Mouse (Mus musculus) thymus, postnatal 10 days (tissue): ENCODE results near the gene Etl4.

Experiments used
- DNase-seq, 2 experiments: peaks; one replicate each; pipeline ENCODE4 v3.0.0; 2021; ENCODE audit warnings: low spot score in 2 of 2

Gene Etl4

DNA sequence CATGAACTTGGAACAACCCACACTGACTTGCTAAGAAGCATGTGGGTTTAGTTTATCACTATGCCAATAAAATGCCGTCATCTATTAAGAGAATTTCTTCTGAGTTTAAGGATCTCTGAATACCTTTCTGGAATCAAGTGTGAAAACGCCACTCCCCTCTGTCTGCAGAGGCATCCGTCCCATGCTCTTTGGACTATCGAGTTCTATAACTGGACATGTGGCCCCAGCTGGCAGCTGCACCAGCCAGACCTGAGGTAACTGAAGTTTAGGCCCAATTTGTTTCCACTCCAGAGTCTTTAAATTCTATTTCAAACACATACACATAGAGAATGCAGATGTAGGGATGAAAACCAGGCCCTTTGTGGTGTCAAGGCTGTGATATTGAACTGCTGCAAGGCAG lies 795.5 kb downstream of the Etl4 start:
- no peak for DNase-seq

DNA sequence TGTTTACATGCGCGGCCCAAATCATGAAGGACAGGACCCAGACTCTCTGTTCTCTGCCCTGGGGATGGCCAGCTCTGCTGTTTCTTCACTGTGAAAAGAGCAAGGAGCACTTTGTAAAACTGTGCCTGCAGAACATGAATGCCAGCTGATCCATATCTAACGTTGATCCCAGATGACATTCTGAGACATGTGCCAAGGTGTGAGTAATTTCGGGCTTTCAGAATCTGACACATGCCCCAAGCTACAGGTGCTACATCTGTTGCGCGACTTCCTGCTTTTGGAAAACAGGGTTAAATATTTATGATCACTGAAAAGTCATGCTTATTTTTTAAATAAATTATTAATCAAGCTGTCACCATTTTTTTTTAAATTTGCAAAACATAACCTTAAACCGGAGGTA lies 801.0 kb downstream of the Etl4 start:
- no peak for DNase-seq

DNA sequence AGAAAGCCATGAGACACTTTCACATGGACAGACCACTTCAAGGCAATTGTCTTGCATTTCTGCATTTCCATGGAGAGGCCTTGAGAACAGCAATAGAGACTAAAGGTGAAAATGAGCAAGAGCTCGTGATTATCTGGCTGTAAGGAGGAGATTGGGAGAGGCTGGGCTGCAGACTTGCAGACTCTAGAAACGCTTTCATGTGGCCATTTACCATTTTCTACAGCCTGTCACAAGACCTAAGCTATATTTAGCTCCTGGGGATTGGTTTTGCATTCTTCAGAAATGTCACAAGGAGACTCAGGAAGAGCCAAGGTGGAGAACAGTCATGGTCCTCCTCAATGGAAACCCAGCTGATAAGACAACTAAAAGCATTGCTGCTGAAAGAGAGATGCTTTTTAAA lies 801.4 kb downstream of the Etl4 start:
- no peak for DNase-seq

DNA sequence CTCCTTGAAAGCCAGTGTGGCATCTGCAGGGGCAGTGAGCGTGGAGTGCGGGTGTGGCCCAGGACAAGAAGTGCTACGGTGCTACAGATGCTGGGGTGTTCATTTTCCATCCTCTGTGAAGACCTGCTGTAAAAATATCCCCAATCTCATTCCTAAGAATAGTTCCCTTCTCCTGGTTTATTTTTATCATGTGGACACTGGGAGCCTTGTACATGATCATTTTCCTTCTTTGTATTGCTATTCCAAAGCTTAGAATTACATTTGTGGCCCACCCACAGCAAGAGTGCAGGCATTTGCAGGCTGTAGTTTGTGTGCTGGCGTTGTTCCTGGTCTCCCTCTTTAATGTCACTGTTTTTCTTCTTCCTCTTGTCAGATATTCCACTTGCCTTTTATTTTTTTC lies 809.5 kb downstream of the Etl4 start:
- DNase-seq, result no peak

DNA sequence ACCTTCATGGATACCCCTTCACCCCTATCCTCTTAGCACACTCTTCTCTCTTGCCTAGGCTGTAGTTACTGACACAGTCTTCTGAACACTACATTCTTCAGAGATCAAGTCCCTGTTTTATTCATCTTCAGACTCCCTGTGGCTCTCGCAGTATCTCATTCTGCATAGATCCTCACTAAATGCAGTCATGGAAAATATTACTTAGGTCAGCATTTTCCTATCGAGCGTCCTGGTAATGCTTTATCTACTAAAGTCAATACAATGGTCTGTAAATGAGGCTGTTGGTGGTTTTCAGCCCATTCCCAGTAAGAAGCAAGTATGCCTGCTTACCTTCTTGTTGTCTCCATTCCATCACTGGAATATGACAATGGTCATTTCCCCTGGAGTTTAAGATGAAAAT lies 811.5 kb downstream of the Etl4 start:
- no peak for DNase-seq

DNA sequence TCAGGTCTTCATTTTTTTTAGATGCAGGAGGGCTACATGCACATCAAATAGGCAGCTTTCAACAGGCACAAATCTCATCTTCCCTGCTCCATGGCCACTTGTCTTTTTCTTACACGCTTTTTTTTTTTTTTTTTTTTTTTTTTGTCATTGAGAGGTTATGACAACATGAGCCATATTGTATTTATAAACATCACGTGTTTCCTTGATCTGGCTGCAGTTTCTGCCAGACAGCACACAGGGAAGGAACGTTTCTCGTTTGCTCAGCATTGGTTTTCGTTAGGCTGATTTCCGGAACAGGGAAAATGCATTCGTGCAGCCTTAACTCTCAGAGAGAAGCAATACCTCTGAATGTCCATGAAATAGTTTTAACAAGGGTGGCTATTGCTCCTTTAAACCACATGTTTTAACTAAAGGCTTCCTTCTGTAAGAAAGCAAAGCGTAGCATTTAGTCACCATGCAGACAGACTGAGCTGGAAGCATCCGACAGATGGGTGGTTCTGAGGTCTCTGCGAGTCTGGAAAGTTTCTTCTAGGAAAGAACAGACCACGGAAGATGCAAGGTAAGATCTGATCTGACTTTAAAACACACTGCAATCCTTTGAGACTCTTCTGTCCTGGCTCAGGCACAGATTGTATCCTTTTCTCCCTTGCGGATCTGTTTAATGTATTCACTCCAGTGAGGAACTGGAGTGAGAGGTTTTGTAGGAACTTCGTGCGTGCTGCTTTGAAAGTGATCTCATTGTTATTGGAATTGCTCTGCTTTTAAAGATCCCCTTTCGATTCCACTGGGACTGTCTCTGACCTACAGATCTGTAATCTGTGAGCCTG lies 812.8 kb downstream of the Etl4 start:
- no peak for DNase-seq

DNA sequence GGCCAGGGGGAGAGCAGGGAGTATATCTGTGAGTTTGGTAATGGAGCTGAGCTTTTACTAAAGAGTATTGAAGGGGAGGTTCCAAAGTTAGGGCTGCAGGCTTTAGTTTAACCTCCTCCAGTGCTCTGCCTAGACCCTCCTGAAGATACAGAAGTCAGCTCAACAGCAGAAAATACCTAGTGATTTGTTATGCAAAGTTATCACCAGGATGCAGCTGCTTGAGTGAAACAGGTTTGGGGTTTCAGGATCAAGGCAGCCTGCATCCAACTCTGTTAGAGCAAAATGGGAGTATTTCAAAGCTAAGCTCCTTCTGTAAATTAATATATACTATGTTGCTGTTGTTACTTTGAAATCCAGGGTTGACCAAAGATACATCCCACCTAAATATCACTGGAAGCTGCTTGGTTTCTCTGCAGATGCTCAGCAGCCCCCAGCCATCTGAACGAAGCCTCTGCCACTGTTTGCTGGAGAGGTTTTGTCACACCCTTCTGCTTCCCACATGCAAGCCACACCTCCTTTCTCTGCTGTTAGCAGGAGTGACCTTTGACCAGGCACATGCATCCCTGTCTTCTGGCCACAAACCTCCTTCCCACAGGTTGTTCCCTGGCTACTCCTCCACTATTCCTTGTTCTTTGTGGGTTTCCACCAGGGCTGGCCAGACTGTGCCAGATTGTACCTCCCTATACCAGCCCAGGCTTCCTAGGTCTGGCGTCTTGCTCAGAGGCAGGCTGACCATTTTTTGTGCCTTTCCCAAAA lies 814.6 kb downstream of the Etl4 start:
- DNase-seq, result no peak

DNA sequence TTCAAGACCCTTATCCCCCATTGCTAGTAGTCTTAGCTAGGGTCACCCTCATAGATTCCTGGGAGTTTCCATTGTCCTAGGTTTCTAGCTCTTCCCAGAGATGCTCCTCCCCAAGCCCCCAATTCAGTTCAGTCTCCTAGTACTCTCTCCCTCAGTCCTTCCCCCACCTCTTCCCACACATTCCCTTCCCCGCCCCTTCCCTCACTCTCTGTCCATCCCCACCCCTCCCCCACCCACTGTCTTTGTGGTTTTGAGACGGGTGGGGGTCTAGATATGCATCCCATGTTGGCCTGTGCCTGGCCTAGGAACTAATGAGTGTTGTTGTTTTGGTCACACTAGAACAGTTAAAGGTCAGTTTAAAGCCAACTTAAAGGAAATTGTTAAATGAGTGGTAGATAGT lies 817.4 kb downstream of the Etl4 start:
- DNase-seq, result no peak

DNA sequence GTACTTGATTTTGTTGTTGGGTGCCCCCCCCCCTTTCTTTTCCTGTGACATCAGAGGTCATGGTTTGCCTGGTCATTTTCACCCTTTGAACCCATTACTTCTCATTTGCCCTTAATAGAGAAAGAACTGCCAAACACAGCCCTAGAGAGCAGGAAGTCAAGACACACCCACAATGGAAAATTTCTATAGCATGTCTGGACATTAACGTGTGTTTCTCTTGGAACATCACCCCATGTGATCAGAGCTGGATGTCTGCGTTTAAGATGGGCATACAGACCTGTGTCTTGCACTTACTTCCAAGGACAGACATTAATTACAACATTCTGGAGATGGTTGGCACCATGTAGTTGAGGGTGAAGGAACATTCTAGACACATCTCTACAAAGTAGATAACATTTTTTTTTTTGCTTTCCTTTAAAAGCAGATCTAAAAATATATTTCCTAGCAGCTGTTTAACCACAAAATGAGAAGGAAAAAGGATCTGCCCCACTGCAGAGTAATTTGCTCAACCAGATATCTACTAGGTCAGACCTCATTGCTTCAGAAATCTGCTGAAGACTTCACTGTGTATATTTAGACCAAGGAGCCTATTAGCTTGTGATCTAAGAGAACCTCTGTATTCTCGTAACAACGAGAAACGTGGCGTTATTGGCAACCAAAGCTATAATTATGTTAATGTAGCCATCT lies 818.3 kb downstream of the Etl4 start:
- no peak for DNase-seq

DNA sequence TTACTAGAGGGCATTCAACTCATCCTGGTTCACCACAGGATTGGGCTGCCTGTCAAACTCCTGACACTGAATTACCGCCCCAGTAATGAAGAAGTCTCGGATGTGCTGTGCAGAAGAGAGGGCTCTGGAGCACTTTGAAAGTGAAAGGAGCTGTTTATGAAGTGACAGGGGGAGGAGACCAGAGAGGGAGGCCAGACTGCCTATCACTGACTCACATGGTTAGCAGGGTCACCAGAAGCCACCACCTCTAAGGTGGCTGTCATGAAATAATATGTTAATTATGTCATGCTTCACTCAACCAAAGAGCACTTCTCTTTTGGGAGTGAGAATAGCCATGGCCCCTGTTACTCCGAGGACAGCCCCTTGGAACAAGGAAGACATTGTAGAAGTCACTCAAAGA lies 825.9 kb downstream of the Etl4 start:
- no peak for DNase-seq

DNA sequence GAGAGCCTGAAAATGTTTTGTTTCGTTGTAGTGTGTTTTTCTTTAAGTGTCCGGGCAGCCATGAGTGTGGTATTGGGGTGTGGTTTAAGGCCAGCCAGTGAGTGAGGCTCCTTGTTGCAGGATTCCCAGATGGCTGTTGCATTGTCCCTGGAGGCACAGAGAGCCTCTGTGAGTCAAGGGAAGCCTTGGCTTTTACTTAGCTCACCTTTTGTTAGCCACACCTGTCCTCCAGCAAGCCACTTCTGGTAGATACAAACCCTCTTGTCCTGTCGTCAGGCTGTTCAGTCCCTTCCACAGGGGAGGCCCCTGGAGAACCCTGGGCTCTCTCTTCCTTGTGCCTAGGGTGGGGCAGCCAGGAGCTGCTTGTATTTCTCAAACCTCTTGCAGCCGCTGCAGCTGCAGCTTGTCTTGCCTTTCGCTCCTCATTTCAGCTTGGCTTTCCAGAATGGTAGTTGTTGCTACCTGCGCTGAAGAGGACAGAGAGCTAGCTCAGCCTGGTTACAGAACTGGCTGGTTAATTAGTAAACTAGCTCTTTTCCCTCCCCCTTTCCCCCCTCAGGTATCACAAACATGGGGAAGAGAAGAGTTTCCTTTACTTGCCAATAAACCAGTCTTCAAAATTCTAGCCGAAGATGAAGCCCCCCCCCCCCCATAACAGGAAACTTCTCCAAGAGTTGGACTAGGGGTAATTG lies 826.9 kb downstream of the Etl4 start:
- DNase-seq, result no peak

DNA sequence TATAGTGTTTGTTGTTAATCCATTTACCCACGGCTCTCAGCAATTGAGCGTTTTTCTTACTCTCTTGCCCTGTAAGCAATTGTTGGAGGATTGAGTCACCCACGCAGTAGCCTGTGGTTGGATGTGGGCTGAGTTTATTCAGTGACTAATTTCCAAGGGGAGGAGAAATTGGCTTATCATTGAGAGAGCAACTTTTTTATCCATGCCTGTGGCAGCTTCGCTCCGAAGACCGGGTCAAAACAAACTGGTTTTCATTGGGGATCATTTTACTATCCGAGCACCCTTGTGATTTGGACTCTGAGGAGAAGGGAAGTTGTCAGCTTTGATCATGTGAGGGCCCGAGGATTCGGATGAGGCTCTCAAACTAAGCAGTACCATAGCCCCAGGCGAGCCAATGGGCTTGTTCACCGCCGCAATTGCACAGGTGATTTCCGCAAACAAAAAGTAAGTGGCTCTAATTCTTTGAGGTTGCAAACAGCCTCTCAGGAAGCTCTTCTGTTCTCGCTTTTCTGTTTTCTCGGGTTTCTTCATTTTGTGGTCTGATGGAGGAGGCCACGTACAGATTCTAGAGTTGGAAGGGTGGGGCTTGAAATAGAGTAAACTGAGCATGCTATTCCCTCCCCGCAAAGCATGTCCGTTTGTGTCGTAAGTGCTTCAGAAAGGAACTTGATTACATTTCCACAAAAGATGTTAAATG lies 827.7 kb downstream of the Etl4 start:
- no peak for DNase-seq

DNA sequence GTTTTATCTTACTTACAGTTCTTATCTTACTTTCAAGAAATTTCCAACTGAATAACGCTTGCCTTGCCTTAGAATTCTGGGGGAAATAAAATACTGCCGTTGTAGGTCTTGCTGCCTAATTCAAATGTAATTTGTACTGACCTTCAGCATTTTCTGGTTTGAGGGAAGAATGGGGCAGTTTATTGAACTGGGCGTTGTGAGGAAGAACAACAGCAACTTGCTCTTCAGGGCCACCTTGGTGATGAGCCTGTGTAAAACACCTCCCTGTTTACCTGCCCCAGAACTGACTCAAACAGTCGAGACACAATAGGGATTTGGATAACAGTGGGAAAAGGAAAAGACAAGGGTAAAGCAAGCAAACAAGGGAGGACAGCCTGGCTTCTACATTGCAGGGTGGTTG lies 828.3 kb downstream of the Etl4 start:
- DNase-seq, result no peak

DNA sequence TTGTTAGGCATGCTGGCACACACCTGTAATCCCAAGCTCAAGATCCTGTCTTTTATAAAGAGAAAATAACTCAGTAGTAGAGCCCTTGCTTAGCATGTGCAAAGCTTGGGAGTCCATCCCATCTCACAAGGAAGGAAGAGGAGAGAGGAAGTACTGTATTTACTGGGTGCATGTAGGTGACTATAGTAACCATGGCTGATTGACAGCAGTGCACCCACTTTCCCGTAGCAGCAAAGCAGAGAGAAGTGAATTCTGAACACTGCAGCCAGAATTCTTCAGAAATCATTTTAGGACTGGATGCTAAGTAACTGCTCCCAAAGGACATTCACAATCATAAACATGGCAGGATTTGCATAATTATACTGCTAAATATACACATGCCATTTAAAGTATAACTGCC lies 838.1 kb downstream of the Etl4 start:
- DNase-seq, result no peak

DNA sequence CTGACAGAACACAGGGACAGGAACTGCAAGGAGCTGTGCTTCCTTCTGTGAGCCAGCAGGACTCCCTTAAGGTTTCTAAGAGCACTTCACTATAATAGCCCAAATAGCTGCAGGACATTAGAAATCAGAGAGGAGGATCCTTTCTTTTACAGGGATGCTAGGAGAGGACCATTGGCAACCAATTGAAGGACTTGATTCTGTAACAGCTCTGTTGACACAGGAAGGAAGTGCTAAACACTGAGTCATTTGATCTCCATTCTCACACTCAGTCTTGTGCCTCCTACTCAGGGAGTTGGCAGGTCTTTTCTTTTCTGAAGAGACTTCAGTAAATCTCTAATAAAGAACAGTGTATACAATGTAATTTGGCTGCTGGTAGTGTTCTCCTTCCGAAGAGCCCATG lies 838.9 kb downstream of the Etl4 start:
- DNase-seq, result no peak

DNA sequence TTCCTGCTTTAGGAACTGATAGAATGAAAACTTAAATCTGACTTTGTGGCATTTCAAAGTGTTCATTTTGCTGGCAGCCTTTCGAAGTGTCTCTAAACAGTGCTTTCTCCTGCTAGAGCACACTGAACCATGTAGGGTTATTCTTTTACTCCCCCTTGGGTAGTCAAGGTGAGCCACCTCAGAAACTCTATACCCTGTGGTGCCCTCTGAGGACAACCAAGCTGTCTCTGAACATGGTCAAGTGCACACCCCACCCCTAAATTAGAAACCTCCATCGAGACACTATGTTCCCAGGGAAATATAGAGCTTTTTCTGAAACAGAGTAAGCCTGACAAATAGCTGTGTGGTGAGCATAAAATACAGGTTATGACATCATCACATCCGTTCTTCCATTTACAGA lies 840.1 kb downstream of the Etl4 start:
- no peak for DNase-seq

DNA sequence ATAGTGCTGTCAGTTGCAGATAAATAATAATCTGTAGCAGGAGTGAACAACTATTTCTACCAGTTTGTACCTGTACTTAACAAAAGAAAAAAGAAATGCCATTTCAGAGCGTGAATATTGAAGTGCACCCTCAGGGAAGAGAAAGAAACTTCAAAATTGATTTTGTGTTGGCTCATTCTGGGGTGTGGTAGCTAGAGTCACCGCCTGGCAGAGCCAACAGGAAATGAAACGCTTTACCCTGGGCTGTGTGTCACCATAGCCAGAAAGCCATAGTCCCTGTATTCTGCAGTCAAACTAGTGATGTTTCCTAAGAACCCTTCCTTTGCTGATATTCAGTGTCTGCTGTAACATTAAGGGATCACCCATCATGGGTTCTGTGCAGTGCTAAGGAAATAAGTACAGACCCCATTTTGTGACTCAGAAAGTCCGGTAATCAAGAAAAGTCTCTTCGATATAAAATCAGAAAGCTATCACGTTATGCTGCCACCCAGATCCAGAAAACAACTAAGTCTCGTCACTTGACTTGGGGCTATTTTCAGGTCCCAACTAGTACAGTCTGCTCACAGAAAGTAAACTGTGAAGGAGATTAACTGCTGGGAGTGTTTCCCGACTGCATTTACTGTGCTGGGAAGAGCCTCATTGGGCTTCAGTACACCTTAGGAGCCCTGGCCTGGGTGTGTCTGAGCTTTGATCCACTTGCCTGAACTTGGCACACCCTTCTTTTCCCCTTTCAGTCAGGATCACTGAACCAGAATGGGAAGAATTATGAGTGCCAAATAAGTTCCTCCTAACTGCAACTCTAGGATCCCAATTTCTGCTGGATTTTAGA lies 843.9 kb downstream of the Etl4 start:
- no peak for DNase-seq

DNA sequence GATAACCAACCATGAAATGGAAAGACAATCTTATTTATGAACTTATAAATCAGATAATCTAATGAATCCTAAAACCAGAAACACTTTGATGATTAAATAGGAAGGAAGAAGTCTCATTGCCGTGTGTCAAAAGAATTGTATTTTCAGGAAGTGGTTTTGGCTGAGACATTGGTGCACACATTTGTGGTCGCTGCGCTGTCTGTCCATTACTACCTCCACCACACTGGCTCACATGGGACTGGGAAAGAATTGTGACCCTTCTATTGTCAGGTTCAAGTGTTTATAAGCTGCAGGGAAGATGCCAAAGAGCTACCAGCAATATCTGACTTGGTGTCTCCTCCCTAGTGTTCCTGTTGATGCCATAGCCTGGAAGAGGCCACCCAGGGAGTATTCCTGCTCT lies 847.4 kb downstream of the Etl4 start:
- DNase-seq, result no peak

DNA sequence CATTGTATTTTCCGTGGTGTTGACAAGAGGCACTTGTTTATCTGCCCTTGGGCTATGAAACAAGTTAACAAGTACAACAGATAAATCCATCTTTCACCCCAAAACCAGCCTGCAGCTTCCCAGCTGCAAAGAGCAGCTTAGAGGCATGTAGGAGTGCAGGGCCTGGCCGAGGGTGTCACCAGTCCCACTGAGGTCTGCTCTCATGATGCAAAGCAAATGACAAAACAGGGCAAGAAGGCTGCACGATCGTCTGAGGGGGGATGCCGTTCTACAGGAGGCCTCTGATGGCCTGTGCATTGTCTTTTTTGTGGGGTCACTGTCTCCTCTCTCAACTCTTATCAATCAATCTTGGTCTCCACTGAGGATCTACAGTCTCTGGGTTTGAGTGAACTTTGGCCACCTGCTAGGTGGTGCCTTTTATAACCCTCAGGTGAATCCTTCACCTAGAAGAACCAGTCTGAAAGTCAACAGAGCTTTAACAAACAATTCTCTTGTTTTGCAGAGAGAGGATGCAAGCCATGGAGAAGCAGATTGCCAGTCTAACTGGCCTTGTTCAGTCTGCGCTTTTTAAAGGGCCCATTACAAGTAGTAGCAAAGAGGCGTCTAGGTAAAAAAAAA lies 849.6 kb downstream of the Etl4 start:
- DNase-seq, result no peak

DNA sequence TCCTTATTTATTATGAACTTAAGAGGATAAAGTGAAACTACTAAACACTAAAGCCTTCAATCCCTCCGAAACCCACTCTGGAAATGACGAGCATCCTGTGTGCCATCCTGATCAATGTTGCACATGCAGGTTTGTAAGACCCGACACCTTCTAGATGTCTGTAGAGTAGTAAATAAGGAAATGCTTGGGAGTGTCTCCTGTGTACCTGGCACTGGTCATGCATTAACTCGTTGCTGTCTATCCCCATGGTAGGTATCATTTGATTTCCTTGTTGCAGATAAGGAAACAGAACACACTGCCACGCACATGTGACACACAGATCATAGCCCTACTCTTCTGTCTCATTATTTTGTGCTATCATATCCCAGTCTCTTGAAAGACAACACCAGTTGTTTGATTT lies 851.7 kb downstream of the Etl4 start:
- no peak for DNase-seq
